Mouse (Mus musculus) adrenal gland, postnatal 14 days (tissue): ENCODE results near the gene Fcmr. TPM values are rescaled to one million over a fixed set of nuclear protein-coding genes. Genes with fewer than 3 reads are reported as not detected.

ENCODE experiments used
- DNase-seq: peaks from one replicate; pipeline ENCODE4 v3.0.0; 2021; ENCODE audit warnings: mixed read lengths
- total RNA-seq: library from RNA; stranded (reverse); gene quantifications from 2 replicates; pipeline ENCODE4 v1.2.3, GENCODE M21; 2021

The Fcmr gene
- total RNA-seq, 1 experiment from 2014 or later: 2.6 TPM

GRCm38 (mm10) chr1:130857456-130857855 is 8.0 kb upstream of the Fcmr start:
- no peak for DNase-seq

GRCm38 (mm10) chr1:130864238-130864637 is 1.2 kb upstream of the Fcmr start:
- peak; percentile 16 for DNase-seq

- DNase-seq: no peak
Measured at GRCm38 (mm10) chr1:130864741-130865140, 728 bp upstream of the Fcmr start.

- DNase-seq: no peak
Measured at GRCm38 (mm10) chr1:130872912-130873311, 7.4 kb downstream of the Fcmr start.

- DNase-seq: peak; percentile 63
Measured at GRCm38 (mm10) chr1:130875139-130875538, 9.7 kb downstream of the Fcmr start.

- DNase-seq: no peak
Measured at GRCm38 (mm10) chr1:130875910-130876309, 10.4 kb downstream of the Fcmr start.

- DNase-seq: peak; percentile 66
Measured at GRCm38 (mm10) chr1:130876931-130877509, 11.6 kb downstream of the Fcmr start.

- peak; percentile 26 for DNase-seq
Measured at GRCm38 (mm10) chr1:130877889-130878614, 12.6 kb downstream of the Fcmr start.

- no peak for DNase-seq
Measured at GRCm38 (mm10) chr1:130879927-130880326, 14.5 kb downstream of the Fcmr start.

GRCm38 (mm10) chr1:130883146-130883545 is 17.7 kb downstream of the Fcmr start:
- no peak for DNase-seq

GRCm38 (mm10) chr1:130887354-130887753 is 21.9 kb downstream of the Fcmr start, which contains the start of gene Il24:
Gene Il24 (minus strand): TSS chr1:130887454.
- no peak for DNase-seq

GRCm38 (mm10) chr1:130892446-130892845 is 27.0 kb downstream of the Fcmr start:
- peak; percentile 77 for DNase-seq

- DNase-seq: no peak
Measured at GRCm38 (mm10) chr1:130893329-130894040, 28.0 kb downstream of the Fcmr start.

- DNase-seq: no peak
Measured at GRCm38 (mm10) chr1:130894468-130894867, 29.0 kb downstream of the Fcmr start.

GRCm38 (mm10) chr1:130902505-130902904 is 37.0 kb downstream of the Fcmr start:
- no peak for DNase-seq

GRCm38 (mm10) chr1:130911401-130912010 is 46.0 kb downstream of the Fcmr start, which contains the start of gene Il20:
Gene Il20 (minus strand): TSS chr1:130911451.
- DNase-seq: no peak

GRCm38 (mm10) chr1:130918323-130918980 is 53.0 kb downstream of the Fcmr start:
- DNase-seq: no peak

GRCm38 (mm10) chr1:130926484-130926883 is 61.0 kb downstream of the Fcmr start:
- no peak for DNase-seq
